Mouse (Mus musculus) limb, embryonic 14.5 days (tissue): ENCODE results near the gene Grk2. TPM values are rescaled to one million over a fixed set of nuclear protein-coding genes. Genes with fewer than 3 reads are reported as not detected.

Experiments used
- ATAC-seq: fragments of 200-750 bp; cut with Nextera tagmentation; 2 replicates; pipeline ENCODE4 v1.8.0; 2017; ENCODE audit warnings: low read depth, moderate number of reproducible peaks, moderate TSS enrichment; ENCODE audit not compliant: low FRiP score
- DNase-seq: peaks from one replicate; pipeline ENCODE4 v3.0.0-alpha.2; 2015; ENCODE audit warnings: low spot score
- H3K27ac ChIP-seq: fragments of 300-500 bp; sonication (generic); replicated peaks from 2 replicates; pipeline ENCODE4 v1.5.1; 2014; ENCODE audit warnings: low read depth, mild to moderate bottlenecking, low read length, moderate library complexity, mixed read lengths
- H3K27me3 ChIP-seq: fragments of 300-500 bp; sonication (generic); 2 replicates; pipeline ENCODE4 v1.6.1; 2014; ENCODE audit warnings: low read length, mixed read lengths; ENCODE audit not compliant: control insufficient read depth, insufficient read depth
- H3K36me3 ChIP-seq: fragments of 300-500 bp; sonication (generic); 2 replicates; pipeline ENCODE4 v1.6.1; 2014; ENCODE audit warnings: mild to moderate bottlenecking, low read length, moderate library complexity, mixed read lengths; ENCODE audit not compliant: control insufficient read depth, insufficient read depth
- H3K4me1 ChIP-seq: fragments of 300-500 bp; sonication (generic); 2 replicates; pipeline ENCODE4 v1.6.1; 2014; ENCODE audit warnings: antibody characterized with exemption, low read length, mixed read lengths; ENCODE audit not compliant: control insufficient read depth, insufficient read depth
- H3K4me2 ChIP-seq: fragments of 300-500 bp; sonication (generic); replicated peaks from 2 replicates; pipeline ENCODE4 v1.6.1; 2014; ENCODE audit warnings: low read depth, mild to moderate bottlenecking, low read length, moderate library complexity; ENCODE audit not compliant: severe bottlenecking
- H3K4me3 ChIP-seq: fragments of 300-500 bp; sonication (generic); replicated peaks from 2 replicates; pipeline ENCODE4 v1.5.1; 2014; ENCODE audit warnings: low read length
- H3K9ac ChIP-seq: fragments of 300-500 bp; sonication (generic); 2 replicates; pipeline ENCODE4 v1.6.1; 2014; ENCODE audit warnings: mild to moderate bottlenecking, low read depth, low read length, moderate library complexity; ENCODE audit not compliant: severe bottlenecking
- H3K9me3 ChIP-seq: fragments of 300-500 bp; sonication (generic); 2 replicates; pipeline ENCODE4 v1.6.1; 2016; ENCODE audit warnings: low read length; ENCODE audit not compliant: control insufficient read depth
- POLR2A ChIP-seq: fragments of 200-500 bp; IDR thresholded peaks from 2 replicates; pipeline ENCODE4 v1.8.0; 2012; ENCODE audit warnings: inconsistent platforms, mild to moderate bottlenecking, moderate library complexity, borderline replicate concordance; ENCODE audit not compliant: insufficient read depth, insufficient read length; ENCODE audit errors: extremely low read depth
- WGBS: fragments of 180-500 bp; shearing (Covaris S2); extraction: QIAGEN DNeasy Blood & Tissue Kit; methylation state at CpG from one replicate; pipeline ENCODE4 v1.1.7; 2014; 5-methylcytosine and 5-hydroxymethylcytosine counted together
- polyA plus RNA-seq, 2 experiments: library from polyadenylated mRNA; depleted of rRNA in 1 of 2; stranded (reverse) in 1 of 2; unstranded in 1 of 2; fragments of >200 nt; fragmentation: Nextera tagmentation in 1 of 2; extraction: Ambion mirVana in 1 of 2; gene quantifications; 2 replicates each; pipeline versions ENCODE4 v1.2.1 to v1.2.3; 2012 to 2014

Gene Grk2
- polyA plus RNA-seq (2012; rRNA removed) (83.6 and 92.1 TPM in 2 replicates), polyA plus RNA-seq (2014; fragmentation: Nextera tagmentation; extraction: Ambion mirVana) (22.3 and 22.9 TPM in 2 replicates)

DNA sequence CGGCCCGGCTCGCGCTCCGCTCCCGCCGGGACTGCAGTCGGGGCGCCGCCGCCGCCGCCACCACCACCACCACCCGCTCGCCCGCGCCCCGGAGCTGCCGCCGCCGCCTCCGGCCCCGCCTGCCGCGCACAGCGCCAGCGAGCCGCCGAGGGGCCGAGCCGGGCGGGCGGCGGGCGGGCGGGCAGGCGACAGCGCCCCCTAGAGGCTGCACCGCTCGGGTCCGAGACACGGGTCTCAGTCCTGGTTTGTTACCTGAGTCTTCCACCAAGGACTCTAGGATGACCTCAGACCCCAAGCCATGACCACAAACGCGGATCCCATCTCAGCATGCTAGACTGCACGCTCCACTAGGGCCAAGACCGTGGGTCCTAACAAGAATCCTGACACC lies at the start of gene Grk2:
Gene Grk2, minus strand, starts transcription at position 33 of the 388 bp plus-strand sequence.
- Histone ChIP-seq H3K4me3 (peak within 1 kb of the TSS; percentile 97), H3K4me2 (peak within 1 kb of the TSS; percentile 85), H3K27ac (peak within 1 kb of the TSS; percentile 85), H3K9ac (peak within 1 kb of the TSS; percentile 92), H3K9me3 (no peaks in the 10 kb centered on the region), H3K4me1 (peaks cover 45% of the 10 kb centered on the region), H3K36me3 (no peaks in the 10 kb centered on the region), H3K27me3 (no peaks in the 10 kb centered on the region)
- WGBS, result under 1% methylated on average over 16 of the region's 46 CpGs
- no peak for TF ChIP-seq POLR2A
- ATAC-seq (peak; percentile 79), DNase-seq (peak; percentile 60)

GRCm38 (mm10) chr19:4349455-4349854 lies 43.4 kb upstream of the Grk2 start:
- H3K4me2 ChIP-seq, result no peak overlapping the region
- H3K9me3 ChIP-seq, result no peaks in the 10 kb centered on the region
- H3K9ac ChIP-seq, result no peak overlapping the region
- no peaks in the 10 kb centered on the region for H3K4me1 ChIP-seq
- ATAC-seq (no peak), DNase-seq (no peak)
- WGBS, result 90% methylated on average over 2 of the region's 2 CpGs
- H3K4me3 ChIP-seq, result no peak overlapping the region
- no peak overlapping the region for H3K27ac ChIP-seq
- no peak for TF ChIP-seq POLR2A
- H3K36me3 ChIP-seq, result peaks cover 79% of the 10 kb centered on the region
- H3K27me3 ChIP-seq, result no peaks in the 10 kb centered on the region

DNA sequence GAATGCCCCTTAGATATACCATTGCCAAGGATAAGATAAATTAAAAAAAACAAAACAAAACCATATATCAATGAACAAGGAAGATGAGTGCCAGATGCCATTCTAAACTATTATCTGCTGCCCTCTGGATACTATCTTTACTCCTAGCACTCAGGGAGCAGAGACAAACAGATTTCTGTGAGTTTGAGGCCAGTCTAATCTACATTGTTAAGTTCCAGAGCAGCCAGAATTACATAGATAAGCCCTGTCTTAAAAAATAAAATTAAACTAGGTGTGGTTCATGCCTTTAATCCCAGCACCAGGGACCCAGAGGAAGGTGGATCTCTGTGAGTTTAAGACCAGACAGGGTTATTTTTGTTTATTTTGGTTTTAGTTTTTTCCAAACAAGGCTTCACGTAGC lies 40.5 kb upstream of the Grk2 start:
- H3K4me3 ChIP-seq, result no peak overlapping the region
- no peaks in the 10 kb centered on the region for H3K4me1 ChIP-seq
- no peak overlapping the region for H3K27ac ChIP-seq
- TF ChIP-seq POLR2A, result no peak
- H3K36me3 ChIP-seq, result peaks cover 89% of the 10 kb centered on the region
- H3K9me3 ChIP-seq, result no peaks in the 10 kb centered on the region
- DNase-seq (no peak), ATAC-seq (no peak)
- no peak overlapping the region for H3K9ac ChIP-seq
- H3K27me3 ChIP-seq, result no peaks in the 10 kb centered on the region
- no peak overlapping the region for H3K4me2 ChIP-seq
- 96% methylated on average over 1 of the region's 1 CpGs for WGBS

DNA sequence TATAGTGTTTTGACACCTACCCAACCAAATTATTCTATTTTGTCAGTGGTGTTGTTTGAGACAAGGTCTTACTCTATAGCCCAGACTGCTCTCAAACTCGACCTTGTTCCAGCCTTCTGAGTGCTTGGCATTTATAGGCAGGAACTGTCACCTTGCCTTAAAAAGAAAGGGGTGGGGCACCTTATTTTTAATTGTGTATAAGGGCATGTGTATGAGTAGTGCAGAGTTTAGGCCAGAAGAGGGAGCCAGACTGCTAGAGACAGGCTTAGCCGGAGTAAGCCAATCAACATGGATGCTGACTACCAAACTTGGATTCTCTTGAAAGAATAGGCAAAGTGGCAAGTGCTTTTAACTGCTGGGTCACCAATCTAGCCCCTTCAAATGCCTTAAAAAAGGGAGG lies 32.1 kb upstream of the Grk2 start:
- no peak overlapping the region for H3K27ac ChIP-seq
- H3K4me3 ChIP-seq, result no peak overlapping the region
- peaks cover 54% of the 10 kb centered on the region for H3K36me3 ChIP-seq
- WGBS, result 24% methylated on average over 2 of the region's 2 CpGs
- peaks cover 9% of the 10 kb centered on the region for H3K4me1 ChIP-seq
- no peak overlapping the region for H3K4me2 ChIP-seq
- no peak for ATAC-seq
- H3K27me3 ChIP-seq, result no peaks in the 10 kb centered on the region
- no peak for TF ChIP-seq POLR2A
- no peaks in the 10 kb centered on the region for H3K9me3 ChIP-seq
- H3K9ac ChIP-seq, result no peak overlapping the region
- DNase-seq, result peak; percentile 54

DNA sequence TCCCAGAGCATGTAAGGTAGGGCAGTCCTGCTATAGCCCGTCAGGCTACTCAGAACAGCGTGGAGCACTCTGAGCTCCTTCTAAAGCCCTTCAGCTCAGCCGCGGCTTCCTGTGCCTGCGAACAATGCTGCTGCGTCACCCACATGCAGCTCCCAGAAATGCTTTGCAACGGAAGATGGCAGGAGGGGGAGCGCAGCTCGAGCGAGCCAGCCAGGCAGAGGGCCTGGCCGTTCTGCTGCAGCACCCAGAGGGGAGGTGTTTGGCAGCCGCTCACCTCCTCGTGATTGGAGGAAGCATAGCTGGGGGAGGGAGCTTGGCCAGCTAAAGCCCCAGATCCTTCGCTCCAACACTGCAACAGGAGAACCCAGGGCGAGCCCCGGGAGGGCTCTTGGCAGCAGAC lies 27.8 kb upstream of the Grk2 start:
- Histone ChIP-seq H3K27ac (peak overlapping the region; percentile 92), H3K4me3 (peak overlapping the region; percentile 58), H3K27me3 (no peaks in the 10 kb centered on the region), H3K9me3 (no peaks in the 10 kb centered on the region), H3K9ac (peak overlapping the region; percentile 66), H3K36me3 (peaks cover 38% of the 10 kb centered on the region), H3K4me1 (peaks cover 21% of the 10 kb centered on the region), H3K4me2 (peak overlapping the region; percentile 59)
- ATAC-seq (peak; percentile 98), DNase-seq (peak; percentile 98)
- TF ChIP-seq POLR2A, result peak; percentile 91; the same call in 1 of the 2 replicates
- under 1% methylated on average over 16 of the region's 16 CpGs for WGBS
